Mouse (Mus musculus) adrenal gland, adult 18-20 months (tissue): ENCODE measurements around the gene Hexim2. TPM values are rescaled to one million over a fixed set of nuclear protein-coding genes. Genes with fewer than 3 reads are reported as not detected.

Source experiments
- DNase-seq, 2 experiments: peaks; one replicate each; pipeline ENCODE4 v3.0.0; 2021 to 2022; ENCODE audit warnings: low spot score in 2 of 2
- total RNA-seq, 2 experiments: library from RNA; stranded (reverse); gene quantifications; 1 replicate in 1 of 2; 2 replicates in 1 of 2; pipeline ENCODE4 v1.2.3; 2021

Gene Hexim2
- total RNA-seq, 2 experiments from 2014 or later = 2.8 to 5.6 TPM

DNA sequence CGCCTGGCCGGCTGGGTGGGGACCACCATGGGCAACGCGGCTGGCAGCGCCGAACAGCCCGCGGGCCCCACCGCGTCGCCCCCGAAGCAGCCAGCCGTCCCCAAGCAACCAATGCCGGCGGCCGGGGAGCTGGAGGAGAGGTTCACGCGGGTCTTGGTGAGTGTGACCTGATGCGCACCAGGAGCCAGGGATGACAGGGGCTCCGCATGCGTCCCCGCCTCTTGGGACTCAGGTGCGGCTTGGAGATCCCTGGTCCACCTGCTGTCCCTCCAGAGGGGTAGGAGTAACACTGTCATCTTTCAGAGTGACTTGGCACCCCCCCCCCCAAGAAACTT lies 39.0 kb downstream of the Hexim2 start:
- DNase-seq = no peak

DNA sequence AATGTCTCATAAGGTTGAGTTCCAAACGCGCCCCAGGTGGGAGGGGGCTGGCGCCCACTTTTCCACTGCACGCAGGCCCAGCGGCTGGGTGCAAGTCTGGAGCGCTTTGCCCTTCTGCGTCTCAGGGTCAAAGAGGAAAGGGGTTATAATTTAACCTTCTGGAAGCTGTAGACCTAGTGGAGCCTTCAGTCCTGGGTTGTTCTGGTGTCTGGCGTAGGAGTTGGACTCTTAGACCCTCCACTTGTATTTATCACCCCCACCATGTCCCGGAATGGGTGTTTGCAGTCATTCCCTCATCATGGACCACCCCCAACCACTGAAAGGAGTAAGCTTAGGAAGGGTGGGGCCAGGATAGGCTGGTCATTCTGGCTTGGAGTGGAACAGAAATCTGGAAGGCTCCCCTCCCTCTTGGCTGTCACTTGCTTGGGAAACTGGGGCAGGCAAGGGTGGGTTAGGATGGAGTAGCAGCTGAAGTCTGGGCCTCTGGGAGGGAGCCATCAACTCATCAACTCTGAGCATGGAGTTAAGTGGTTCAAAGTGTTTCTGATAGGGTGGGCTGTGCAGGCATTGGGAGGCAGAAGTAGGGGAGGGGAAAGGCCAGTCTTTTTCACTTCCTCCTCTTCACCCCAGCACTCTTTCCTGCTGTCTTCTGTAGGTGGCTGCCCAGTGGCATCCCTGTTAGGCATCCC lies 39.6 kb downstream of the Hexim2 start:
- DNase-seq = no peak

DNA sequence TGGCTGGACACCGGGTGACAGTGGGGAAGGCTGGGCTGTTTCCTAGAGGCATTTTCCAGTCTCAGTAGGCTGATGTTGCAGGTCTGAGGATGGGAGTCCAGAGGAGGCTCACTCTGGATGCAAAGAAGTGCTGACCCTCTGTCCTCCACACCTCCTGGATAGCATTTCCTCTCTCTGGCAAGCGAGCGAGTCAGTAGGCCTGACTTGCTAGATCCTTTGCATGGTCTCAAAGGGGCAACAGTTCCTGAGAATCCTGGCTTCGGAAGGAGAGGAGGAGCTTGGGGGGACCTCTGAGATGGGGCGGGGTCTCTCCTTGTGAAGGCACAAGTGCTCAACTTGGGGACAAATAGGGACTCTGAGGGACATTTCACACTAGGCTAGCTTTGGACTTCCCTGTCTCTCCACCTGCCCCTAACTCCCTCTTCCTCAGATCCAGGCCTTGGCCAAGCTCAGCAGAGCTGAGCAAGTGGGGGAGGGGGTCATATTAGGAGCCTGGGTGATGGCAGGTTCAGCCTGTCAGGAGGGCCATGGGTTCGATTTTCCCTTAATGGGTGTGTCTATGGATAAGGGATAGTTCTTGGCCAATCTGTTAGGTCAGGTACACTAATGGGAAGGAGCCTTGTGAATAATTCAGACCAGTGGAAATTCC lies 40.3 kb downstream of the Hexim2 start:
- DNase-seq = no peak

DNA sequence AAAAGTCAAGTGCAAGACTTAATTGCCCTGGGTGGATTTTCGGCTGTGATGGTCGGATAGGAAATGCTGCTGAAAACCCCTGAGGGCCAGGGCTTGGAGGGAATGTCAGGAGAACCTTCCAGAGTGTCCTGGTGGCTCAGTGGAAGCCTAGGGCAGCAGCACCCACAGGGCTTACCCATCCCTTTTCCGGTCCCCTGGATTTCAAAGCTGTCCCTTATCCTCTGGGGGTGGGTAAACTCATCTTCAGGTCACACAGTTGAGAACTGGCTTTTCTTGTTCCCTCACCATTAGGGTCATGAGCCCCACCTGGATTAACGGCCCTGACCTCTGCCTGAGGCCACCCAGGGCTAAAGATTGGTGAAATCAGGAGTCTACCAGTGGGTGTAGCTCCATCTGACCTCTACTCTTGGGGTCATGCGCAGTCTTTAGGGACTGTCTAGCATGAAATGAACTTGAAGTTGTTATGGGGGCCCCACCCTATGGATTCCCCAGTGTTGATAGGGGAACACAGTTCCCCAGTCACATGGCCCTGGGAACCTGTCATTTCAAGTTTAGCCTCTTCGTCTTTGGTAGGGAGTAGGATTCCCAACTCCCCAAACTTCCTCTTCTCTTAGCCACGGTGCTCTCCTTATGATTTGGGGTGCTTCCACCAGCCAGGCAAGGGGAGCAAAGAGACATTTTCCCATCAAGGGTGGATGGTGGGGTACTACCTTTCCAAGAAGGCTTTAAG lies 41.0 kb downstream of the Hexim2 start:
- no peak for DNase-seq

DNA sequence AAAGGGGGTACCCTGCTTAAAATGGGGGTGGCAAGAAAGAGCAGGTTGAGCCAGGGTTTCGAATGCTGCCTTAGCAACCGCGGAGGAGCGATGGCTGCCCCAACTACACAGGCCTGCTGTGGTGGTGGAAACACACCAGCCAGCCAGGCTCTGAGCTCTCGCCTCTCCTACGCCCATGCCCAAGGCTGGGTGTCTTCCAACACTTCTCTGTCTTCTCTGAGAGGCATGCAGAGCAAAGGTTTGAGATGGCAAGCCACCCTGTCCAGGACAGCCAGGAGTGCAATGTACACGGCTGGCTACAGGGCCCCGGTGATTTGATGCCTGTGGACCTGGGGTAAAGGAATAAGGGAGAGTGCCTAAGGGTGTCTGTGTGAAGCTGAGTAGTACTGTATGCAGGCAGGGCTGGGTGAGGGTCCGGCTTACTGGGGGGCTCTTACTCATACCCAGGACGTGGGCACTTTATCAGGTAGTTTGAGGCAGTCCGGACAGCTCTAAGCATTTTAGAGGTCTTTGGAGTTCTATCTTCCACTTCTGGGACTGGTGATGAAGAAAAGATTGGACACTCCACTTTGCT lies 41.6 kb downstream of the Hexim2 start:
- no peak for DNase-seq

DNA sequence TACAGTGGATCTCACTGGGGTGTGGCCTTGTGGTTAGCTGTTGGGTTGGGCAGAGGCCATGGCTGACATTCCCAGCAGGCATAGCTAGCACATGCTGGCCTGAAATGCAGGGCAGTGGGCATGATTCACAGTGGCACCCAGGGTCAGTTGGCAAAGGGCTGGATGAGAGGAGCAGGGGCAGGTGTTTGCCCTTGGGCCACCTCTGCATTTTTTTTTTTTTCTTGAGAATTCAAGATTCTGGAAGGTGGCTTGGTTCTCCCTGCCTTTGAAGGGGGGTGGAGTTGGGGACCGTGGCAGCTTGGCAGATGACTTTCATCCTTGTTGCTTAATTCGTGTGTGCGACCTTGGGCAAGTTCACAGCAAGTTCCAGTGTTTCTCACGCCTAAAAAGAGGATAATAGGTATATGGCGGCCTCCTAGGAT lies 42.2 kb downstream of the Hexim2 start:
- peak in 1 of 2 experiments; percentile 73 for DNase-seq

DNA sequence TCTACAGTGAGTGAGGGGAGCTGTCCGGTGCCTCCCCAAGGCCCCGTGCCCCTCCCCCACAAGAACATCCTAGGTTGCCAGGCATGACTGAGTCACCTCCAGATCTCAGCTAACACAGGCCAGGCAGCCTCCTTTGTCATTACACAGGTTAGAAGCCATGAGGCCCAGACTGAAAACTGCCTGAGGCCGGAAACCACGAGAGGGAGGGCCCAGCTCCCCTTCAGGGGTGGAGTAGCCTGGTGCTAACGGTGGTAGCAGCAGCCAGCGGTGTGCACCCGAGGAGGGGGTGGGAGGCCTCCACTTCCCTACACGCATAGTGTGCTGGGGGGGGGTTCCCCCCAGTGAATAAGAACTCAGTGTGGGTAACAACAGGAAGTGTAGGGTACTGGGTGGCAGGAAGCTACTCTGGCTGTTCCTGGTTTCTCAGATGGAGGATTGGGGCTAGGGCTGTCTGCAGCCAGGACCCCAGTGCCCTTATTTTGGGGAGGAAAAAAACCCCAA lies 42.7 kb downstream of the Hexim2 start:
- peak in 1 of 2 experiments; percentile 50 for DNase-seq

DNA sequence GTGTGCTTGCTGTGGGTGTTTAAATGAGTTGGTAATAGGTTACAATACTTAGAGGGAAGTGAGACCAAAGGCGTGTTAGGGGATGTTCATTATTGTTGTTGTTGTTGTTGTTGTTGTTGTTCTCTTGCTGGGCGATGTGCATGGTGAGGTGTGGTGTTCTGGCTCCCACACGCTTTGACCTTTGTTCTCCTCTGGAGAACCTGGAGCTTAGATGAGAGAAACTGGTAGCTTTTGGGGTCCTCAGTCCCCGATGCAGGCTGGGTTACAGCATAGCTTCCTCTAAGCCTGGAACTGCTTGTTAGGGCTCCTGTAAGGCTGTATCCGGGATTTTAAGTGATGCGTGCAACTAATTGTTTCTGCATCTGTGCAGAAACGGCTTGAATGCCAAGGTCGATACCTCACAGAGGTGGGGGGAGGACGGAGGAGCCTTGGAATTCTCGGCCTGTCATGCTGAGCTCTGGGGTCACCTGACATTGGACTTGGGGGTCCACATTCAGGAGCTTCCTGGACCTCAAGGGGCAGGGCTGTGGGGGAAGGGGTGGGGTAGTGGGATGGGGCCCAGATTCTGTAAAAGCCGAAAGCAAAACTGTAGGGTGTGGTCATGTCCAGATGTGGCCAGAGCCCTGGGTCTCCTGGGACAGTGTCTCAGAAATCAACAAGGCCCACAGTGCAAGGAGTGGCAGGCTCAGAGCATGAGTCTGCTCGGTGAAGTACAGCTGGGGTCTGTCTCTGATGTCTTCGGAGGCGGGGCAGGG lies 43.6 kb downstream of the Hexim2 start:
- no peak for DNase-seq

DNA sequence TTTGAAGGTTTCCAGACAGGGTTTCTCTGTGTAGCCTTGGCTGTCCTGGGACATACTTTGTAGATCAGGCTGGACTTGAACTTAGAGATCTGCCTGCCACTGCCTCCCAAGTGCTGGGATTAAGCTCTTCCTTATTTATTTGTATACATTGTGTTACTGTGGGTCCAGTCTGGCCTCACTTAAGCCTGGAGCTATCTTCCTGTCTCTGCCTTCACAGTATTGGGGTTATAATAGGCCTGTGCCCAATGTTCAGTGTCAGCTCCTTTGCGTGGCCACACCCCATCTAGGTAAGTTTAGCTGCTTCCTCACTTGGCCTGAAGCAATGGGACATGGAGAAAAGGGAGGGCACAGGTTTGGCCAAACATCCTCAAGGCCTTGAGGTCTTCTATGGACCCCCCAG lies 44.3 kb downstream of the Hexim2 start:
- DNase-seq = no peak

DNA sequence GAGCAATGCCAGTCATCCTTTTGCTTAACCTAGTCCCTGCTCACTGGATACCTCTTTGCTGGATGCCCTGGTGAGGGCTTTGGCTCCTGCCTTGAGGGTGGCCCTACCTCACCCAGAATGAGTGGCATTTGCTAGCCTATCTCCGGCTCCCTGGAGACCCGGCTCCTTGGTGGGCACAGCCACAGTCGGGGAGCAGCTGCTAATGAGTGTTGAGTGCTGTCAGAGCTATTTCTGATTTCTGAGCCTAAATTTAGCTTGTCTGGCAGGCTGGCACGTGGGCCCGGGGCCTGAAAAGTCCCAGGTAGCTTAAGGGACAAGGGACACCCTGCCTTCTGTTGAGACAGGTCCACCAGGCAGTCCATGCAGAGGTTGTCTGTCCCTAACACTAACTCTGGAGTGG lies 45.0 kb downstream of the Hexim2 start:
- no peak for DNase-seq

DNA sequence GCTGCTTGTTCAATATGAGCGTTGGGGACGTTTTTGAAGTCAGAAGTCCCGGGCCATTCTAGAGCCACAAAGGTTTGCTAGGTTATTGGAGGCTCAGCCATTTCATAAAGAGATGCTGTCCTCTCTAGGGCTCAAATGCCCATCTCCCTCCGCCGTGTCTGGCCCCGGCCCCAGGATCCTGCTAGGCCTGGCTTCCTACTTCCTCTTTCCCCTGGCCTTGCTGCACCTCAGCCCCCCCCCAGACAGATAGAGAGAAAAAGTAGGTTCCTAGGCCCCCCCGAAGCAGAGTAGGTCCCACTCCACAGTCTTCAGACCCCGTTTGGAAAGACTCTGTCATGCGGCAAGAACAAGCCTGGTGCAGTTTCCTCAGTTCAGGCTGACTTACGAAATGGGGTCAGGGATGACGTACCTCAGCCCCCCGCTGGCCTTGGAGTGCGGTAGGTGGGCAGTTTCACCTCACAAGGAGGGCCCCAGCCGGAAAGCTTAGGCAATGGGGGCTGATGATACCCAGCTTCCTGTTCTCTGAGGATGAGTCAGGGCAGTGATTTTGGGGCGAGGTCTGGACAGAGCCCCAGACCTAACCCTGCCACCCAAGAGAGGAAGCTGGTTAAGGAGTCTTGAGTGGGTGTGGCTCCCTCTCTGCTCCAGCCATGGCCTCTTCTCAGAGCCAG lies 45.7 kb downstream of the Hexim2 start:
- DNase-seq = no peak

DNA sequence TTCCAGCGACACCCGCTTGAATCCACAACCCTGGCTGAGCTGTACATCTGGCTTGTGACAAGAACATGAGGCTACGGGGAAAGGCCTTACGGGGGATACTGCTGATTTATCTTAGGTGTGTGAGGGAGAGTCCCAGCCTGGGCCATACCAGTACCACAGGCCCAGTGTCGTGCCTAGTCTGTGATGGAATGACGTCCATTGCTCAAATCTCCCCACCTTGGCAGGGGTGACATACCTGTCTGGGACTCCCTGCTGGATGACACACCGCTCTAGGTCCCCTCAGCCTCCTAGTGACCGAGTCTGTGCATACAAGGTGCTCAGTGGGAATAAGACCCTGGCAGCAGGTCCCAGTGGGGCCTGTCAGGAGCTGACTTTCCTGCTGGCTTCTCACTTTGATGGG lies 46.5 kb downstream of the Hexim2 start:
- no peak for DNase-seq

DNA sequence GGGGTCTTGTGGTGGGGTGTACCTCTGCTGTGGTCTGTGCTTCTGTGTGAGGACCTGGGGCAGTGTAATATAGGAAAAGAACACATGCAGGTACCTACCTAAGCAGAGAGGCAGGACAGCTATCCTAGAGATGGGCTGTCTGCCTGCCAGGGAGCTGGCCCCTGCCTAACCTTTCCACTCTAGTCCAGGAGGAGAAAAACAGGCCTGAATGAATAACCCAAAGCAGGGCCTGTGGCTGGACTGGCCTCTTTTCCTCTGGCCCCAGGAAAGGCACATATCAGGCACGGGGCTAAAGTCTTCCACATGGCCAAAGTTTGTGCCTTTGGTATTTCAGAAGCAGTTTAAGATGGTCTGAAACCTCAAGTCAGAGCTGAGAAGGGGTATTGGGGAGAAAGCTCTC lies 48.2 kb downstream of the Hexim2 start:
- DNase-seq = no peak

DNA sequence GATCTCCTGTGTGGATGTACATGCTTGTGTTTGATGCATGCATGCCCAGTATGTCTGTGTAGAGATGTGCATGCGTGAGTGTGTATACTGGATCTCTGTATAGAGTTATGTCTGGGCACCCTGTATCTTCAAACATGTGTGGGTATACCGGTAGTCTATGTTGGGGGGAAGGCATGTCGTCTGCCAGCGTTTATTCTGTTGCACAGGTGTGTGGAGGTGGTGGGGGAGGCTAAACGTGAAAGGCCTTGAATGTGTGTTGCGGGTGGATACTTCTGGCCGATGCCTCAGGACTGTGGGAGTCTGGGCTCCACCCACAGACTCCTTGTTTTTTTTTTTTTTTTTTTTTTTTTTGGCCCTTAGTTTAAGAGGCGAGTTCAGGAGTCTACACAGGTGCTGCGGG lies 49.1 kb downstream of the Hexim2 start:
- no peak for DNase-seq

DNA sequence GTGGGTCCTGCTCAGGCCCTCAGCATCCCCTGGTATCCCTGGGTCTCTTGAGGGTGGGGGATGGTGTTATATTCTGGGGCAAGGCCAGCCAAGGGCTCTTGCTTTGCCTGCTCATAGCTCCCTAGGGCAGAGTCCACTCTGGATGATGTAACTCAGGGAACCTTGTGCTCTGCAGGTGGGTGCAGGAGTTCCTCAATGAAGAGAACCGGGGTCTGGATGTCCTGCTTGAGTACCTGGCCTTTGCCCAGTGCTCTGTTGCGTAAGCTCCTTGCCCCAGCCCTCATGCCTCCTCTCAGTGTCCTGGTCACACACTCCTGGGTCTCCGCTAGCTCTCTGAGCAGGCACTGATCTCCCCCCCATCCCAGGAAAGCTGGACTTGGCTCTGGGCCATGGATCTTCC lies 49.7 kb downstream of the Hexim2 start:
- DNase-seq = no peak

DNA sequence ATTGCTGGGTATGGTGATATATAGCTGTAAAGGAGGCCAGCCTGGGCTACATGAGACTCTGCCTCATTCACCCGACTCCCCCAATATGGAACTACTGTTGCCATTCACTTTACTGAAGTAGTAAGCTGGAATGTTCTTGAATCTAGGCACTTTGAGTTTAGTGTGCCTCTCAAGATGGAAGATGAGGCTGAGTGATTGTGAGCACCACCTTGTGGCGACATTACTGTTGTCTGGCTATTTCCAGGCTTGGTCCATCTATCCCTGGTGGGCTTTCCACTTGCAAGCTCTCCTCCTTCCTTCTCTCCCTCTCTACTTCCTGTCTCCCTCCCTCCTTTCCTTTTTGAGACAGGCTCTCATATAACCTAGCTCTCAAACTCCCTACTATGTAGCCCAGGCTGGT lies 52.7 kb downstream of the Hexim2 start:
- peak in 1 of 2 experiments; percentile 60 for DNase-seq
